Mouse (Mus musculus) neural tube, embryonic 11.5 days (tissue): Measurements from ENCODE around the gene Auts2. TPM values are rescaled to one million over a fixed set of nuclear protein-coding genes. Genes with fewer than 3 reads are reported as not detected.

Experiments used
- ATAC-seq: fragments of 200-750 bp; cut with Nextera tagmentation; 2 replicates; pipeline ENCODE4 v1.8.0; 2017; ENCODE audit warnings: moderate number of reproducible peaks, mild to moderate bottlenecking, moderate TSS enrichment, moderate library complexity; ENCODE audit not compliant: insufficient read depth, low FRiP score, low TSS enrichment
- DNase-seq: peaks from one replicate; pipeline ENCODE4 v3.0.0-alpha.2; 2015; ENCODE audit warnings: low spot score
- H3K27ac ChIP-seq: fragments of 300-500 bp; sonication (generic); 2 replicates; pipeline ENCODE4 v1.5.1; 2014; ENCODE audit warnings: low read depth, mild to moderate bottlenecking, low read length
- H3K27me3 ChIP-seq: fragments of 300-500 bp; sonication (generic); 2 replicates; pipeline ENCODE4 v1.6.1; 2014; ENCODE audit warnings: mild to moderate bottlenecking, low read length, mixed read lengths; ENCODE audit not compliant: control insufficient read depth, insufficient read depth
- H3K36me3 ChIP-seq: fragments of 300-500 bp; sonication (generic); 2 replicates; pipeline ENCODE4 v1.6.1; 2014; ENCODE audit warnings: mild to moderate bottlenecking, low read length, moderate library complexity, mixed read lengths; ENCODE audit not compliant: control insufficient read depth, insufficient read depth
- H3K4me1 ChIP-seq: fragments of 300-500 bp; sonication (generic); 2 replicates; pipeline ENCODE4 v1.6.1; 2014; ENCODE audit warnings: low read length, mixed read lengths; ENCODE audit not compliant: control insufficient read depth, insufficient read depth
- H3K4me2 ChIP-seq: fragments of 300-500 bp; sonication (generic); 2 replicates; pipeline ENCODE4 v1.6.1; 2014; ENCODE audit warnings: low read depth, mild to moderate bottlenecking, moderate library complexity
- H3K4me3 ChIP-seq: fragments of 300-500 bp; sonication (generic); 2 replicates; pipeline ENCODE4 v1.5.1; 2014; ENCODE audit warnings: low read depth, low read length
- H3K9ac ChIP-seq: fragments of 300-500 bp; sonication (generic); 2 replicates; pipeline ENCODE4 v1.6.1; 2014; ENCODE audit warnings: mild to moderate bottlenecking, low read length
- H3K9me3 ChIP-seq: fragments of 300-500 bp; sonication (generic); 2 replicates; pipeline ENCODE4 v1.6.1; 2016; ENCODE audit warnings: low read length; ENCODE audit not compliant: control insufficient read depth
- WGBS: fragments of 180-500 bp; shearing (Covaris S2); extraction: QIAGEN DNeasy Blood & Tissue Kit; methylation state at CpG from one replicate; pipeline ENCODE4 v1.1.7; 2014; 5-methylcytosine and 5-hydroxymethylcytosine counted together
- polyA plus RNA-seq: library from polyadenylated mRNA; unstranded; fragments of >200 nt; fragmentation: Nextera tagmentation; extraction: Ambion mirVana; gene quantifications from 2 replicates; pipeline ENCODE4 v1.2.1, GENCODE M21; 2014

Gene Auts2
- polyA plus RNA-seq, 1 experiment from 2014 or later: 45.0 TPM

DNA sequence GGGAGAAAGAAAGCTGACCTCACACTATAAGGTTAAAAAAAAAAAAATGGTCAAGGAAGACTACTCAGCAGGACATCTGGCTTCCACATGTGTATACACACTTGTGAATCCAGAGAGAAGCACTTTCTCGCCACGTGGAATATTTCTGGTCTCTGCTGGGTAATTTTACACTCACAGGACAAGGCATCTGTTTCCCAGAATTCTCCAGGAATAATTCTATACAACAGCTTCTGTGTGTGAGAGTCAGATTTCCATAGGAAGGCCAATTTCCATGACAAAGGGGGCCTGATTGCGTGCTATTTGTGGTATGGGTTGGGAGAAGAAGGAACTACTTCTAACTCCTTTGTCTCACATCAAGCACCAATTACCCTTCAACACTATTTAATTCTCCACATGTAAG is 1016.5 kb downstream of the Auts2 start:
- peaks cover 35% of the 10 kb centered on the region for H3K4me1 ChIP-seq
- no peak overlapping the region for H3K27ac ChIP-seq
- H3K9me3 ChIP-seq: no peaks in the 10 kb centered on the region
- no peak overlapping the region for H3K4me3 ChIP-seq
- no peaks in the 10 kb centered on the region for H3K36me3 ChIP-seq
- peak; percentile 38 for DNase-seq
- ATAC-seq: no peak
- 15% methylated on average over 3 of the region's 3 CpGs for WGBS
- no peak overlapping the region for H3K9ac ChIP-seq
- no peaks in the 10 kb centered on the region for H3K27me3 ChIP-seq
- H3K4me2 ChIP-seq: no peak overlapping the region

DNA sequence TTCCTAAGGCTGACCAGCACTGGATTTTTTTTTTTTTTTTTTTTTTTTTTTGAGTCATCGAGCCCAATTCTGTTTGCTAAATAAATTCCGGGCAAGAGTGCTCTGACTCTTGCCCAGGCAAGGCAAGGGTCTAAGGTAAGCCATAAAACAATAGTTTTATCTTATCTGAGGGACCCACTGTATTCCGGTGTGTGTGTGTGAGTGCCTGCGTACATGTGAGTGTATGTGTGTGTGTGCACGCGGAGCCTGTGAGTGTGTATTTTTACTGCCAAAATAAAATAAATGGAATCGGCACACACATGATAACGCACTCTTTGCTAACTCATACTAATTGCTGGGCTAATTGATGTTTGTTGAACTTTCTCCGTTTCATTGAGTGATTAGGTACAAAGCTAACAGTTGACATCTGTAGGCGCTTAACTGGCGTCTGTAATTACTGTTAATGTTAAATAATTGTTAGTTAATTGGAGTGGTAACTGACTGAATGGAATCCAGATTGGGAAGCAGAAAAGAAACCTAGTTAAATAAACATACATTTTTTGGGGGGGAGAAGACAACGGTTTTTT is 1018.2 kb downstream of the Auts2 start:
- Histone ChIP-seq H3K27me3 (no peaks in the 10 kb centered on the region), H3K4me3 (no peak overlapping the region), H3K9ac (no peak overlapping the region), H3K9me3 (no peaks in the 10 kb centered on the region), H3K27ac (no peak overlapping the region), H3K4me2 (no peak overlapping the region), H3K4me1 (peaks cover 20% of the 10 kb centered on the region), H3K36me3 (no peaks in the 10 kb centered on the region)
- no peak for ATAC-seq
- 81% methylated on average over 12 of the region's 12 CpGs for WGBS
- DNase-seq: no peak

DNA sequence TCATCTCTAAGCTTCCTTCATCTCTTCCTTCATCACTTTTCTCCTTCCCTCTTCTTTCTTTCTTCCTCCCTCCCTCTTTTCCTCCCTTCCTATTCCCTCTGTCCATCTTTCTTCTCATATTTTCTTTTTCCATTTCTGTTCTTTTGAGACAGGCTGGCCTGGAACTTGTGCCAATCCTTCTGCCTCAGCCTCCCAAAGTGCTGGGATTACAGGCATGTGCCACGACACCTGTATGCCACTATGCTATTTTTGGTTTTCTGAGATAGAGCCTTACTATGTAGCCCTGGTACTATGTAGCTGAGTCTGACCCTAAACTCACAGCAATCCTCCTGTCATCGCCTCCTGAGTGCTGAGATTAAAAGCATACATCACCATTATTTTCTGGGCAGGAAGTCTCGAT is 1023.6 kb downstream of the Auts2 start:
- Histone ChIP-seq H3K4me2 (no peak overlapping the region), H3K36me3 (no peaks in the 10 kb centered on the region), H3K9me3 (no peaks in the 10 kb centered on the region), H3K9ac (no peak overlapping the region), H3K4me3 (no peak overlapping the region), H3K27ac (no peak overlapping the region), H3K27me3 (no peaks in the 10 kb centered on the region), H3K4me1 (peaks cover 6% of the 10 kb centered on the region; the same call in 1 of the 2 replicates)
- DNase-seq: no peak
- ATAC-seq: no peak
- 92% methylated on average over 3 of the region's 3 CpGs for WGBS

DNA sequence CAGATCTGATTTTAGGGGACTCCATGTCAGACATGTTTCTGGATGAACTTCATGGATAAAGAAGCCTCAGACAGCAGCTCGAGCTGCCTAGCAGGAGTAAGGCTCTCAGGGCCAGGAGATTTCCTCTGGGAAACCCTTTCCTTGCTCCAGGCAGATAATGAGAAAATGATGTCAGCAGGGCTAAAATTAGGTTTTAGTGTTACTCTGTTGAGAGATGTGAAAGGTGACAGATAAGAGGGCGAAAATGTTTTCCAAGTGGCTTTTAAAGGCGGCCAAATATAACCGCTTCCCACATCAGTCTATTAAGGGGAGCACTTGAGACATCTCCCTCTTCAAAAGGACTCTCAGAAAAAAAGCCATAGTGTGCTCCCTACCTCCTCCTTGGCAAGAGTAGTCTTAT is 1025.5 kb downstream of the Auts2 start:
- Histone ChIP-seq H3K36me3 (no peaks in the 10 kb centered on the region), H3K9ac (no peak overlapping the region), H3K4me1 (peaks cover 10% of the 10 kb centered on the region; the same call in 1 of the 2 replicates), H3K27me3 (no peaks in the 10 kb centered on the region), H3K4me2 (no peak overlapping the region), H3K27ac (no peak overlapping the region), H3K4me3 (no peak overlapping the region), H3K9me3 (no peaks in the 10 kb centered on the region)
- WGBS: 80% methylated on average over 4 of the region's 4 CpGs
- DNase-seq (no peak), ATAC-seq (no peak)

DNA sequence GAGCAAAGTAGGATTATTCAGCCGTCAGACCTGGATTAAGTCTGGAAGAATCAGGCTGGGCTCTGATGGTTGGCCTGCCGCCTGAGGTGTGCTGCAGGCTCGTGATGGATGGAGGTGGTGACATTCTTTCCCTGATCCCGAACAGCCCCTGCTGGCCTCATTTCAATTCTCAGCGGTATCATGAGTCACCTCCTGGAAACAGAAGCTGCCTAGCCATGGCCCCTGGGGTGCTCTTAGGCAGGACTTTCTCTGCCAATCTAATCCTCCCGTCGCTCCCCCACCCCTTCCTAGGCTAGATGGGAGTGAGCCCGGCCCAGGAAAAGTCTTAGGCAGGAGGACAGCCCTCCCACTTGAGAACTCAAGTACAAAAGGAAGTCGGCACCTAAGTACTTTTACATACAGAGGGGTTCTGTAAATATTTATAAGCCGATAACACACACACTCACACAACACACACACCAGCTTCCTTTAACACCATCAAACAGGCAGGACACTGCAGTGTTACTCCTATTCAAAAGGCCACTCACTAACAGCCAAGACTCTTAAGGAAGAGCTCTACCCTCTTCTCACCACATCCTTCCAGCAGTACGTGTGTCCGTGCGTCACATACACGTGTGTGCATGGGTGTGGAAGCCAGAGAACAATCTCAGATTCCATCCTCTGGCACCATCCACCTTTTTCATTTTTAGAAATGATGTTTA is 1027.3 kb downstream of the Auts2 start:
- no peak overlapping the region for H3K27ac ChIP-seq

DNA sequence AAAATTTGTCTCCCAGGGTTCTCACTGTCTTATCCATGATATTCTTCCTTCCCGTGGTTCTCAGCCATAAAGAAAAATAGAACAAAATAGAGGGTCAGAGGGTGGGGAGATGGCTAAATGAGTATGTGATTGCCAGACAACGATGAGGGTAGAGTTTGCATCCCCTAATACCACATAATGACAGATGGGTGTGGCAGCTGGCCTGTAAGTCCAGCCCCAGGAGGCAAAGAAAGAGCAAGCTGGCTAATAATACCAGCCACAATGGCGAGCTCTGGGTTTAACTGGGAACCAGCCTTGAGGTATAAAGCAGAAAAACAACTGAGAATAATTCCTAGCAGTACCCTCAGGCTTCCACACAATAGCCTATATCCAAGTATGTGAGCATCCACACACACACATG is 1029.4 kb downstream of the Auts2 start:
- Histone ChIP-seq H3K36me3 (no peaks in the 10 kb centered on the region), H3K4me2 (no peak overlapping the region), H3K4me3 (no peak overlapping the region), H3K27ac (no peak overlapping the region), H3K9ac (no peak overlapping the region), H3K4me1 (peaks cover 10% of the 10 kb centered on the region; the same call in 1 of the 2 replicates), H3K27me3 (no peaks in the 10 kb centered on the region), H3K9me3 (no peaks in the 10 kb centered on the region)
- ATAC-seq (no peak), DNase-seq (no peak)
- WGBS: 48% methylated on average over 3 of the region's 3 CpGs

More for the DNA sequence above, 1027.3 kb downstream of the Auts2 start:
- WGBS: 33% methylated on average over 14 of the region's 14 CpGs
- H3K4me3 ChIP-seq: no peak overlapping the region
- peak; percentile 53 for DNase-seq
- 0 out of 2 replicates have a peak, but pooled peaks have one; percentile 14 for ATAC-seq
- H3K9me3 ChIP-seq: no peaks in the 10 kb centered on the region
- H3K36me3 ChIP-seq: no peaks in the 10 kb centered on the region
- H3K4me2 ChIP-seq: no peak overlapping the region
- H3K4me1 ChIP-seq: peaks cover 10% of the 10 kb centered on the region; the same call in 1 of the 2 replicates
- no peaks in the 10 kb centered on the region for H3K27me3 ChIP-seq
- no peak overlapping the region for H3K9ac ChIP-seq

DNA sequence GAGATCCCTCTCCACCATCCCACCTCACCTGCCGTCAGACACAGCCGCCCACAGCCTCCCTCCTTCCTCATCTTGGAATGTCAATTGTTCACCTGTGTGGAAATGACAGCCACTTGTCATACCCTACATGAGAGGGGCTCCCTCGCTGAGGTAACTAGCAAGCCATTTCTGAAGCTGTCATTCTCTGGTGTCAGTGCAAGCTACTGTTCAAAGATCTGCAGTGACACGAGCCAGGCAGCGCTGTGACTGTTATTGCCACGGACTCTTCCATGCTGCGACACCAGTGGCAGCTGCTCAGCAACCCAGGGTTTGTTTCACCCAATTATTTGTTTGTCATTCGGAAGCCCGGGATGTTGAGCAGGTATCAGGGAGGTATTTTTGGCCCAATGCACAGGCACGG is 1030.5 kb downstream of the Auts2 start:
- no peak overlapping the region for H3K9ac ChIP-seq
- H3K4me3 ChIP-seq: no peak overlapping the region
- no peaks in the 10 kb centered on the region for H3K27me3 ChIP-seq
- WGBS: 93% methylated on average over 10 of the region's 10 CpGs
- no peak for ATAC-seq
- H3K9me3 ChIP-seq: no peaks in the 10 kb centered on the region
- no peak overlapping the region for H3K4me2 ChIP-seq
- H3K27ac ChIP-seq: no peak overlapping the region
- no peaks in the 10 kb centered on the region for H3K36me3 ChIP-seq
- H3K4me1 ChIP-seq: peaks cover 10% of the 10 kb centered on the region; the same call in 1 of the 2 replicates
- DNase-seq: no peak

DNA sequence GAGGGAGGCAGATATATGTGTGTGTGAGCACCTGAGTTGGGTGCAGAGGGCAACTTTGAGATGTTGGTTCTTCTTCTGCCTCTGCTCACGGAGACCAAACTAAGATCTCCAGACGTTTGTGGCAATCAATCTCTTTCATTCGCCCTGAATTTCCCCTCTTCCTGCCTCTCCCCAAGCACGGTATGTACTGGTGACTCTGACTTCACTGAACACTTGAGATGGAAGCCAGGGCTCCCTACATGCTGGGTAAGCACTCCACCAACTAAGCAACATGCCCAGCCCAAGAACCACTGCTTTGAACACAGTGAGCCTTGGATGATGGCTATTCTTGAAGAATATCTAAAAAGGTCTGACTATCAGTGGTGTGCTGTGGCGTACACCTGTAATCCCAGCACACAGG is 1032.5 kb downstream of the Auts2 start:
- Histone ChIP-seq H3K4me3 (no peak overlapping the region), H3K27me3 (no peaks in the 10 kb centered on the region), H3K9me3 (no peaks in the 10 kb centered on the region), H3K4me2 (no peak overlapping the region), H3K36me3 (no peaks in the 10 kb centered on the region), H3K4me1 (peaks cover 6% of the 10 kb centered on the region; the same call in 1 of the 2 replicates), H3K27ac (no peak overlapping the region), H3K9ac (no peak overlapping the region)
- ATAC-seq (no peak), DNase-seq (no peak)
- WGBS: 79% methylated on average over 5 of the region's 5 CpGs

DNA sequence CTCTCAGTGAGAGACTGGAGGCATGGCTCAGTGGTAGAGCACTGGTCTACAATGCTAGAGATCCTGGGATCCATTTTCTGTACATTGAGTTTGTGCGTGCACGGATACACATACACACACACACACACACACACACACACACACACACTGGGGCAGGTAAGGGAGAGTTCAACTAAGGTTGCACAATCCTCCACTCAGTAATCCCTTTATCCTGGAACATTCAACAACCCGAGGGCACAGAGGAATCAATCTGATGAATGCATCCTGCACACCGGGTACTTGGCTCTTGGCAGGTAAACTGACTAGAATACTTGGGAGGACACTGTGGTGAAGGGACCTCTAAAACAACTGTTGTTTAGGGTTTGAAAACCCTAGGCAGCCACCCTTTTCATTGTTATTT is 1033.8 kb downstream of the Auts2 start:
- ATAC-seq: no peak
- Histone ChIP-seq H3K4me1 (peaks cover 4% of the 10 kb centered on the region; the same call in 1 of the 2 replicates), H3K9ac (no peak overlapping the region), H3K27me3 (no peaks in the 10 kb centered on the region), H3K4me2 (no peak overlapping the region), H3K27ac (no peak overlapping the region), H3K4me3 (no peak overlapping the region), H3K9me3 (no peaks in the 10 kb centered on the region), H3K36me3 (no peaks in the 10 kb centered on the region)
- 97% methylated on average over 4 of the region's 4 CpGs for whole genome bisulfite sequencing
- no peak for DNase-seq
